Mouse (Mus musculus) gastrocnemius, adult 2 months (tissue): ENCODE results near the gene Slc15a3. TPM values are rescaled to one million over a fixed set of nuclear protein-coding genes. Genes with fewer than 3 reads are reported as not detected.

Source experiments
- DNase-seq: peaks from one replicate; pipeline ENCODE4 v3.0.0; 2022
- H3K27ac ChIP-seq: fragments of 200-600 bp; 2 replicates; pipeline ENCODE4 v1.8.1; 2022; ENCODE audit warnings: mild to moderate bottlenecking
- H3K4me3 ChIP-seq: fragments of 200-600 bp; 2 replicates; pipeline ENCODE4 v1.8.1; 2022; ENCODE audit warnings: mild to moderate bottlenecking, moderate library complexity
- CTCF ChIP-seq: fragments of 200-600 bp; IDR thresholded peaks from 2 replicates; pipeline ENCODE4 v1.8.1; 2022; ENCODE audit warnings: antibody characterized with exemption, mild to moderate bottlenecking, moderate library complexity
- intact Hi-C: fragments of 180-260 bp; cut with DNase I; formaldehyde crosslinking; loops from one replicate; pipeline ENCODE4 v1.15.1; 2025
- long read RNA-seq, 2 experiments: library from polyadenylated mRNA; stranded (forward); transcript quantifications; one replicate each; pipeline ENCODE4 v2.0.0; 2021
- total RNA-seq, 2 experiments: library from RNA; stranded (reverse); gene quantifications; 2 replicates each; pipeline ENCODE4 v1.2.3; 2021

Gene Slc15a3
- total RNA-seq = under 1 TPM; 0.31 to 0.53 TPM
- long read RNA-seq, experiment 1 = 0 reads
- long read RNA-seq, experiment 2 = 0 reads

DNA sequence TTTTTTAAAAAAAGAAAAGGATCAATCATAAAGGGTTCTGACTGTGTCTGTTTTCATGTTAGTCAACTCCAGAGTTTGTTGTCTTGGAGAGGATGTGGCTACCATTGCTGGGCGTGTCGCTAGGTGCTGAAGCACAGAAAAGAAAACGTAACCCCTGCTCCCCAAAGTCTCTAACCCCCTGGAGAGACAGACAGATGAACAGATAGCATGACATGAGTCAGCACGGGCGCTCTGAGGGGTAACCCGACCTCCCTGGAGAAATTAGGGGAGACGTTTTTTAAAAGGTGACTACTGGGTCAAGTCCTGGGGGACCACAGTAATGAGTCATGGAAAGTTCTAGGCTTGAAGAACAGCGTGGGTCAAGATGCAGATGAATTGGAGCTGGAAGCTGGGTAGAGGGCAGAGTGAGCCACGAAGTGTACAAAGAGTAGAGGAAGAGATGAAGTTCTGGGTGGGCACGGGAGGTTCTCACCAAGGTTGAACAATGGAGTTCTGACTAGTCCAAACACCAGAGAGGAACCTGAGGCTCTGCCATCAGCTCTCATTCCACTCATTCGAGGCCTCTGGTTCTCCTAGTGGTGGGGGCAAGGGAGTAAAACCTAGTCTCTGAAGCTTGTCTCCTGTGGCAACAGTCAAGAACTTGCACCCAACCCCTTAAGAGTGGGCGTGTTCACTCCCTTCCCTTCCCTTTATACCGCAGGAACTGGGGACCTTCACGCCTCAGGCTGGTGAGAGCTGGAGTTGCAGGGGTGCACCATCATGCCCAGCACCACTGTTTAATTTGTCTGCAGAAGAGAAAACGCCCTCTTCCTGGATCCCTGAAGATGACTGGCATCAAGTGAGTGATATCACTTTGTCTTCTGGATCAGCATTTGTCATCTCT lies at the start of gene Slc15a3:
Slc15a3 (plus strand) TSS at position 718 of the 883 bp plus-strand sequence.
- H3K27ac ChIP-seq = no peak within 1 kb of the TSS
- no peak for DNase-seq
- TF ChIP-seq CTCF = no peak
- no peak within 1 kb of the TSS for H3K4me3 ChIP-seq
- intact Hi-C loops = no loop called here

DNA sequence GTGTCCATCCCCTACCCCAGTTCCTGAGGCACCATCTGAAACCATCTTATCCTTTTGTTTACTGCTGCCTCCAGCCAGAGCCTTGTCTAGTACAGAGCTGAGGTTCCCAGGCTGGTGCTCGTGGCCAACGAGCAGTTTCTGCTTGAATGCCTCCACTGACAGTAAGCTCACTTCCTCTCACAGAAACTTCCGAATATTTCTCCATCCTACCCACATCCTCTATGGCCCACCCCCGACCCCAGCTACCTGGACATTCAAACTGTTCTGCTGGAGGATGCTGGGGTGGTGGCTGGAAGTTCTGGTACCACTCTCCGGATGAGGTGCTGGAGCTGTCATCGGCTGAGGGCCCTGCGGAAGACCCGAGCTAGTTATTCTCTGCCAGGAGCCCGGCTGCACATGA lies 49.2 kb upstream of the Slc15a3 start:
- TF ChIP-seq CTCF = no peak
- intact Hi-C loops = no loop called here
- no peak overlapping the region for H3K4me3 ChIP-seq
- H3K27ac ChIP-seq = no peak overlapping the region
- no peak for DNase-seq

DNA sequence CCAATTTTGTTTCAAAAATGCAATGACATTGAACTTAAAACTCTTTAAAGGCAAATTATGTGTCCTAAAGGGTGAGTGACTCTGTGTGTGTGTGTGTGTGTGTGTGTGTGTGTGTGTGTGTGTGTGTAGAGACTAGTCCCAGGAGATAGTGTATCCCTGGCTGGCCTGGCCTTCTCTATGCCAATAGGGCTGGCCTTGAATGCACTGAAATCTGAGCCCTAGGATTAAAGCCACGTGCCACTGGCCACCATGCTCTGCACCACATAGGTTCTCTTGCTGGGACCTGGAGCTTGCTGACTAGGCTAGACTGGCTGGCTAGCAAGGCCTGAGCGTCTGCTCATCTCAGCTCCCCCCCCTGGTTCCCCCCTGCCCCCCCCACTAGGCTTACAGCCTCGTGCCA lies 46.5 kb upstream of the Slc15a3 start:
- intact Hi-C loops = no loop called here
- Histone ChIP-seq H3K4me3 (no peak overlapping the region), H3K27ac (peak overlapping the region; percentile 75)
- peak; percentile 86 for DNase-seq
- TF ChIP-seq CTCF = no peak

DNA sequence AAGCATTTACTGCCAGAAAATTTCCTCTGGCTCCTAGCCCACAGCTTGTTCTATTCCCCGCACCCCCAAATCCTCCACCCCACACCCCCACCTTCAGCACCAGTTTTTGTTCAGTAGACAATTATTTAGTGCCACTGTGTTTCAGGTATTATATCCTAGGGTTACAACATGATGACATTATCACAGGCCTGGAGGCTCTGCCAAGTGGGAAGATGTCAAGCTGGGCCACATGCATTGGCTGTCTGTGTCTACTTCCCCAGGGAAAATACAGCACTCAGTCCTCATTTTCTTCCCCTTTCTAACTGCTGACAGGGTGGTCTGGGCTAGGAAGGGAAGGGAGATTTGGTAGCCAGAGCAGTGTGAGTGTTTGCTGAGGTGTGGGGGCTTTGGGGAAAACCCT lies 44.6 kb upstream of the Slc15a3 start:
- TF ChIP-seq CTCF = no peak
- DNase-seq = no peak
- no peak overlapping the region for H3K4me3 ChIP-seq
- no peak overlapping the region for H3K27ac ChIP-seq
- intact Hi-C loops = no loop called here

DNA sequence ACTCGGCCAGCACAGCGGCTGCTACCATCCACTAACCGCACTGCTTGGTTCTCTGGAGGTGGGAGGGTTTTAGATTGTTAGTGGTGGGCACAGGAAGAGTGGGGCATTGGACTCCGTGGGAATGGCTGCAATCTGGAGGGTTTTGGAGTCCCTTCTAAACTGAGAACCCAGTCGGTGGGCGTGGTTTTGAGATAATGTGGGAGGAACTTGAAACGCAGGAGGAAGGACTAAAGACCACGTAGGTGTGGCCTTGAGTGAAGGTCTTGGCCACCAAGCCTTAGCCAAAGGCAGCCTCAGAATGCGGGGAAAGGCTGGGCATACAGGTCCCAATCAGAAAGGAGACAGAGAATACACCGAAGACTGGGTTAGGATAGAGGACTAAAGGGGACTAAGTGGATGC lies 41.0 kb upstream of the Slc15a3 start:
- no peak for TF ChIP-seq CTCF
- no peak for DNase-seq
- H3K4me3 ChIP-seq = no peak overlapping the region
- H3K27ac ChIP-seq = no peak overlapping the region
- intact Hi-C loops = no loop called here

DNA sequence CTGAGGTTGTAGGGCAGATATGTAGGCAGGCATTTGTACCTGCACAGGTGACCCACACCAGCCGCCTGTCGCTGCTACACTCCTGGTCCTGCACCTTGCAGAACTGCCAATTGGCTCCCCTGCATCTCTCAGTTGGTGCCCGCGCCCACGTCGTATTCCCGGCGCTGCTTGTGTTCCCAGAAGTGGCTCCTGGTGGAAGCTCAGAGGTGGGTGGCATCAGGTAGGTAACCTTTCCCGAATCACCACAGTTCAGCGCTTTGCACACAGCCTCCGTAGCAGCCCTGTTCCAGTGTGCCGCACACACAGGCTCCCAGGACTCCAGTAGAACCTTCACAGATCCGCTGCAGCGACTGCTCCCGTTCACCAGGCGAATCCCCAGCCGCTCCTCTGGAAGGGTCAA lies 40.4 kb upstream of the Slc15a3 start:
- DNase-seq = no peak
- no peak for TF ChIP-seq CTCF
- Histone ChIP-seq H3K27ac (no peak overlapping the region), H3K4me3 (no peak overlapping the region)
- intact Hi-C loops = no loop called here

DNA sequence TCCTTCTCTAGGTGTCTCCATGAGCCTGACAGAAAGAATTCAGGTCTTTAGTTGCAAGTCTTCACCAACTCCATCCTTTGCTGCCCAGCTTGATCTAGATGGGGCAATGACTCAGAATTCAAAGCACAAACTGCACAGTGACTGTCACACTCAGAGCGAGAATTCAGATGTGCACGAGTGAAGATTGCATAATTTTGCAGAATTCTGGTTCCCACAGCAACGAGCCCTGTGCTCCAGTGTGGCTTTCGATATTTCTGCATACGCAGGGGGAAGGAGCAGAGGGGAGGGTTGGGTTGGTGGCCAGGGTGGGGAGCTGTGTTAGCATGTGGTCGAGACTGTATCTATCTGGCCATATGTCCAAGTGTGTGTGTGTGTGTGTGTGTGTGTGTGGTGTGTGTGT lies 38.5 kb upstream of the Slc15a3 start:
- H3K27ac ChIP-seq = no peak overlapping the region
- H3K4me3 ChIP-seq = no peak overlapping the region
- TF ChIP-seq CTCF = no peak
- intact Hi-C loops = no loop called here
- DNase-seq = no peak

DNA sequence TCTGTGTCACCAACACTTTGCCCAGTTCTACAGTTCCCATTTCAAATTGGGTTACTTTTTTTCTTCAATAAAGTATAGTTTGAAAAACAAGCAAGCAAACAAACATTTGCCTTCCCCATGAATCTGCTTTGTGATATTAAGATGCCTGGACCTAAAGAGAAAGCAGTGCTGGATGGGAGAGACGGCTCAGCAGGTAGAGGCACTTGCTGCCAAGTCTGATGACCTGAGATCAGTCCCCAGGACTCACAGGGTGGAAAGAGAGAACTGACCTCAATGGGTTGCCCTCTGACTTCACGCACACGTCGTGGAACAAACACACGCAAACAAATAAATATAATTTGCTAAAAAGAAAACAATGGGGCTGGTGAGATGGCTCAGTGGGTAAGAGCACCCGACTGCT lies 37.6 kb upstream of the Slc15a3 start:
- intact Hi-C loops = no loop called here
- no peak for DNase-seq
- TF ChIP-seq CTCF = no peak
- Histone ChIP-seq H3K27ac (no peak overlapping the region), H3K4me3 (no peak overlapping the region)

DNA sequence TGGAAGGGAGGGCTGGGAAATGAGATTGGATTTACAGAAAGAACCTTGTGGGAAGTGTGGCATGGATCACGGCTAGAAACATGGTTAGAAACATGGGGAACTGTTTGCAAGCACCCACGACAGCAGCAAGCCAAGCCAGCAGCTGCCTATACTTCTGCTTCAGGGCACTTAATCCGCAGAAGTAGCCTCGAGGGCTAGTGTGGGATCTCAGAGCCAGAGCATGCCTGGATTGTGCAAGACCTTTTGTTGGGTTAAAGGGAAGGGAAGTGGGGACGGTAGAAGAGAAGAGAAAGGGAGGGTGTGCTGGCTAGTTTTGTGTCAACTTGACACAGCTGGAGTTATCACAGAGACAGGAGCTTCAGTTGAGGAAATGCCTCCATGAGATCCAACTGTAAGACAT lies 35.8 kb upstream of the Slc15a3 start:
- H3K4me3 ChIP-seq = no peak overlapping the region
- intact Hi-C loops = no loop called here
- TF ChIP-seq CTCF = no peak
- no peak for DNase-seq
- H3K27ac ChIP-seq = no peak overlapping the region

DNA sequence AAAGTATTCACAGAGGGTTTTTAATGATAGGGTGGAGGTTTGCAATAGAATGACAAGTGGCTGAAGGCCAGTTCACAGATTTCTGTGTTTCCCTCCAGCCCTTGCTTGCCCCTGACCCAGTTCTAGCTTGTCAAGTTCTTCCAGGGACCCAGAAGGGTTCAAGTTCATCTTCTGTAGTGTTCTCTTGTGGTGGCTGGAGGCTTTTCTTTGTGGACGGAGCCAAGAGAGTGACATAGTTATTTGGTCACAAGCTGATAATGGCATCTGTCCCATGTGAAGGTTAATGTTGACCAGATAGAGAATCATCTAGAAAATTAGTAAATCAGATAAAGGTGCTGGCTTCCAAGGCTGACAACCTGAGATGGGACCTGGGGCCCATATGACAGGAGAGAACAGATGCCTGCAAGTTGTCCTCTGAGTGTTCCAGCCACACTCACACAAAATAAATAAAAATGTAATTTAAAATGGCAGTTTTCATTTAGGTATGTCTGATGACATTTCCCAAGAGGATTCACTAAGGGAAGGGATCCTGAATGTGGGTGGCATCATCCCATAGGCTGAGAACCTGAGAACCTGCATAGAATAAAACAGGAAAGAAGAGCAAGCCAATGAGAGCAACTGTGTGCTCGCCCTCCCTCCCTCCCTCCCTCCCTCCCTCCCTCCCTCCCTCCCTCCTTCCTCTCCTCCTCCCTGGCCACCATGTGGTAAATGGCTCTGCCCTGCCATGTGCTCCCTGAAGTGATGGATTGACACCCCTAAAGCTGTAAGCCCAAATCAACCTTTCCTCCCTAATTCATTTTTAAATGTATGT lies 34.5 kb upstream of the Slc15a3 start:
- no peak for TF ChIP-seq CTCF
- DNase-seq = no peak
- H3K4me3 ChIP-seq = no peak overlapping the region
- intact Hi-C loops = no loop called here
- H3K27ac ChIP-seq = no peak overlapping the region

DNA sequence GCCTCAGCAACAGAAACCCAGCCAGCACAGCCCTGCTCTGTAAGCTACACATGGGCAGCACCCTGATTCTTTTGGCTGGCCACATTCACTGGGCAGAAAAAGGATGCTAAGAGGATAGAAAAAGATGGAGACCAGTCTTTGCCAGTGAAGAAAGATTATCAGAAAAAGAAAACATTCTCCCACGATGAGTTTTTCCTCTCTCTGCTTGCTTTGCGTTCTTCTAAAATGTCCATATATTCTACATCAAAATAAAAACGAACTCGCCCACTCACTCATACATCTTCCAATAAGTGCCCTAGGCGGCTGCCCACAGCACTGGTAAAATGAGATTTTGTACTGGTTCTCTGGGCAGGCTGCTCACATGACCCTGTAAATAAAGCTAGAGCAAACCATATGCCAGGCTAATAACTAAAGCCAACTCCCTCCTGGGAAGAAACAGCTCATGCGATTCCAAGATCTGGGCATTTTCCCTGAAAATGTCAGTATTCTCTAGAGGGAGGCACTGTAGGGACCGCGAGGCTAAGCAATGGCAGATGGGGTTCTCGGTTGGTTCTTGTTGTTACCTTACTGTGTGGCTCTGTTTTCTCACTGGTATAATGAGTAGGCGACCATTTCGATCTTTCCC lies 33.8 kb upstream of the Slc15a3 start:
- intact Hi-C loops = no loop called here
- DNase-seq = no peak
- no peak overlapping the region for H3K27ac ChIP-seq
- no peak for TF ChIP-seq CTCF
- no peak overlapping the region for H3K4me3 ChIP-seq

DNA sequence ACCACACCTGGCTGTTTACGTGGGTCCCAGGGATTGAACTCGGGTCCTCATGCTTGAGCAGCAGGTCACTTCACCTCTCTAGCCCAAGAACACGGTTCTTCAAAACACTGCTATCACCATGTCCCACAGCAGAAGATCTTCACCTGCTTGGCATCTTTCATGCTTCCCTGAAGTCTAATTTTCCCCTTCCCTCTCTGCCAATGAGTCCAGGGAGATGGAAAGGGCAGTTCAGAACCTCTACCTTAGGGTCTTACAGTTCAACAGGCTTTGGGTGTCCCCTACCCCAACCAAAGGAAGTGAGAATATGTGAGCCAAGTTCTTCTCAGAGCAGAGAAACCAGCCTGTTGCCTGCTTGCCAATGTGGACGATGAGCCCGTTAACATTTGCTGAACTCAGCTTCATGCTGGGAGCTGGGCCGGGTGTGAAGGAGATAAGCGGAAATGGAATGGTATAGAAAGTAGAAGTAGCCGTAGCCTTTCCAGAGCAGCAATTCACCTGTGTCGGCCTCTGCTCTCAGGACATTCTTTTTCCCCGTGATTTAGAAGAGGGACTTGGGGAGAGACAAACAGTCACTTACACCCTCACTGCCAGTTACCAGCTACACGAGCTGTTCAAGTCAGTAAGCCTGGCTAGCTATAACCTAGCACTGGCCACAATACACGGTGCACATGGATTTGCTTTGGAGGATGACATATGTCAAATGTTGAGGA lies 30.8 kb upstream of the Slc15a3 start:
- H3K4me3 ChIP-seq = no peak overlapping the region
- no peak for TF ChIP-seq CTCF
- no peak overlapping the region for H3K27ac ChIP-seq
- DNase-seq = no peak
- intact Hi-C loops = no loop called here
